Mouse (Mus musculus): ENCODE data around the gene Rgs9. TPM values are rescaled to one million over a fixed set of nuclear protein-coding genes. Genes with fewer than 3 reads are reported as not detected.

Gene Rgs9
- 1 to 10 TPM; 4.9 to 5.4 TPM for total RNA-seq (2023)

DNA sequence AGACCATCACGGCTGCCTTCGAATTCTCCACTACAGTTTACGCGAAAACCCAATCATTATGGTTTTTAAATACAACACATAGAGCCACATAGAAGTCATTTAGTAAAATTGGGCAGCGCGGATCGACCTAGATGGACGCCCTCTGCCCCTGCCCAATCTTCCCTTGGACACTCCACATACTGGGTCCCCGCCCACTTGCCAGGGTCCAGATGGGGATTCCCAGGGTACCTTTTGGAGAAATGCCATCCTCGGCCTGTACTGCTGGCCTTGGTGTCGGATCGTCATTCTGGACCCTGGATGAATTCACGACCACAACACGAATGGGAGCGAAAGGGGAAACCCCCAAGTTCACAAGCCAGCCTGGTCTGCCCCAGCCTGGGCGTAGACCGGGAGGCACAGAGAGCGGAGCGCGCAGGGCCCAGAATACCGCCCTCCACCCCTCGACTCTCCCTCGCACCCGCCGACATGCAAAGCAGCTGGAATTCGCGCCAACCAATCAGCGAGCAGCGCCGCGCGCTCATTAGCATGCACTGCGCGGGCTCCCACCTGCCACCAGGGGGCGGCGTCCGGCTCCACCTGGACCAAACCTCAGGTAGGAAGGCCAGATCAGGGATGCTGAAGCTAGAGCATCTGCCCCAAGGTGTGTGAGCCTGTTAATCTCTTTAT lies at the start of gene Rgs9:
Gene Rgs9 (minus strand): TSS at position 420 of the 666 bp plus-strand sequence.

Other genes starting within 250 kb of the Rgs9 start
- gene E030025P04Rik, start 153.8 kb downstream of the Rgs9 start, total RNA-seq (2023): not detected
- 10 to 100 TPM; 67.7 to 84.9 TPM for gene Gna13, start 64.7 kb upstream of the Rgs9 start, total RNA-seq (2023)
- gene 9930022D16Rik, start 115.8 kb upstream of the Rgs9 start, total RNA-seq (2023): not detected
- gene Amz2, start 127.8 kb upstream of the Rgs9 start, total RNA-seq (2023): 10 to 100 TPM; 17.9 to 20.1 TPM
- 10 to 100 TPM; 28.4 to 38.3 TPM for gene Arsg, start 175.2 kb upstream of the Rgs9 start, total RNA-seq (2023)
- gene Slc16a6, start 175.5 kb upstream of the Rgs9 start, total RNA-seq (2023): 10 to 100 TPM; 59.3 to 62.7 TPM